Mouse (Mus musculus) limb, embryonic 12.5 days (tissue): ENCODE data around the gene Mknk1. TPM values are rescaled to one million over a fixed set of nuclear protein-coding genes. Genes with fewer than 3 reads are reported as not detected.

Experiments
- ATAC-seq: fragments of 200-750 bp; cut with Nextera tagmentation; 2 replicates; pipeline ENCODE4 v1.8.0; 2017; ENCODE audit warnings: low read depth, moderate TSS enrichment; ENCODE audit not compliant: insufficient number of reproducible peaks, insufficient read depth, low FRiP score, low TSS enrichment
- H3K27ac ChIP-seq: fragments of 300-500 bp; sonication (generic); 2 replicates; pipeline ENCODE4 v1.5.1; 2016; ENCODE audit warnings: mild to moderate bottlenecking, moderate library complexity
- H3K27me3 ChIP-seq: fragments of 300-500 bp; sonication (generic); 2 replicates; pipeline ENCODE4 v1.6.1; 2016; ENCODE audit warnings: mild to moderate bottlenecking, moderate library complexity
- H3K36me3 ChIP-seq: fragments of 300-500 bp; sonication (generic); 2 replicates; pipeline ENCODE4 v1.6.1; 2016; ENCODE audit warnings: mild to moderate bottlenecking, moderate library complexity
- H3K4me1 ChIP-seq: fragments of 300-500 bp; sonication (generic); replicated peaks from 2 replicates; pipeline ENCODE4 v1.6.1; 2016
- H3K4me2 ChIP-seq: fragments of 300-500 bp; sonication (generic); 2 replicates; pipeline ENCODE4 v1.6.1; 2016; ENCODE audit warnings: mild to moderate bottlenecking, moderate library complexity
- H3K4me3 ChIP-seq: fragments of 300-500 bp; sonication (generic); replicated peaks from 2 replicates; pipeline ENCODE4 v1.5.1; 2016; ENCODE audit warnings: mild to moderate bottlenecking
- H3K9ac ChIP-seq: fragments of 300-500 bp; sonication (generic); replicated peaks from 2 replicates; pipeline ENCODE4 v1.6.1; 2016; ENCODE audit warnings: mild to moderate bottlenecking, moderate library complexity
- H3K9me3 ChIP-seq: fragments of 300-500 bp; sonication (generic); 2 replicates; pipeline ENCODE4 v1.6.1; 2016; ENCODE audit warnings: mild to moderate bottlenecking, moderate library complexity
- WGBS: fragments of 180-500 bp; shearing (Covaris S2); methylation state at CpG from one replicate; pipeline ENCODE4 v1.1.7; 2016; 5-methylcytosine and 5-hydroxymethylcytosine counted together
- polyA plus RNA-seq: library from polyadenylated mRNA; unstranded; fragments of >200 nt; fragmentation: Nextera tagmentation; extraction: Ambion mirVana; gene quantifications from 2 replicates; pipeline ENCODE4 v1.2.1, GENCODE M21; 2016

Gene Mknk1
- polyA plus RNA-seq, 1 experiment from 2014 or later: 33.6 TPM

DNA sequence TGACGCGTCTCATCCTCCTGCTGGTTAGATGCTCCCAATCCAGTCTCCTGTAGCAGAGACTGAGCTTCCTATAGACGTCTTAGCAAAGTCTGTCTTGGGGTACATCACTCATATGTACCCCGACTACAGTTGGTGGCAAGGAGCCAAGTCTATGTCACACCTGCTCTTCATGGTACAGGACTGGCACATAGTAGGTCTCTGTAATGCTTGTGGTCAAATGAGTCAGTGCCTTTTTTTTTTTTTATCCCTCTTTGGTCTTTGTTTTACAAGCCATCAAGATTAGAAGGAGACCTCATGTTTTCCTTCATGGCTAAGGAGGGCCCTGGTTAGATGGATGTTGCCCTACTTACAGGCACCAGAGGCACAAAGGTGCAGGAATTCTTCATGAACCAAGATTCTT lies 1.8 kb downstream of the Mknk1 start:
- Histone ChIP-seq H3K36me3 (peaks cover 4% of the 10 kb centered on the region; the same call in 1 of the 2 replicates), H3K9ac (no peak overlapping the region), H3K4me3 (no peak overlapping the region), H3K9me3 (no peaks in the 10 kb centered on the region), H3K4me2 (no peak overlapping the region), H3K4me1 (peaks cover 7% of the 10 kb centered on the region), H3K27ac (no peak overlapping the region), H3K27me3 (no peaks in the 10 kb centered on the region)
- ATAC-seq: no peak
- 94% methylated on average over 4 of the region's 4 CpGs for WGBS

- whole genome bisulfite sequencing: 73% methylated on average over 2 of the region's 2 CpGs
- H3K27me3 ChIP-seq: no peaks in the 10 kb centered on the region
Measured at GRCm38 (mm10) chr4:115846656-115847055, 7.7 kb downstream of the Mknk1 start.

GRCm38 (mm10) chr4:115847377-115847776 lies 8.4 kb downstream of the Mknk1 start:
- H3K27me3 ChIP-seq: no peaks in the 10 kb centered on the region
- peaks cover 48% of the 10 kb centered on the region for H3K36me3 ChIP-seq
- H3K9me3 ChIP-seq: no peaks in the 10 kb centered on the region
- H3K4me2 ChIP-seq: no peak overlapping the region
- H3K4me1 ChIP-seq: peaks cover 5% of the 10 kb centered on the region; the same call in 1 of the 2 replicates
- H3K27ac ChIP-seq: no peak overlapping the region
- 64% methylated on average over 5 of the region's 5 CpGs for whole genome bisulfite sequencing
- H3K4me3 ChIP-seq: no peak overlapping the region
- no peak for ATAC-seq
- no peak overlapping the region for H3K9ac ChIP-seq

More at GRCm38 (mm10) chr4:115846656-115847055, 7.7 kb downstream of the Mknk1 start:
- H3K36me3 ChIP-seq: peaks cover 42% of the 10 kb centered on the region
- no peak overlapping the region for H3K9ac ChIP-seq
- H3K4me1 ChIP-seq: peaks cover 5% of the 10 kb centered on the region; the same call in 1 of the 2 replicates
- no peak overlapping the region for H3K4me3 ChIP-seq
- no peak overlapping the region for H3K4me2 ChIP-seq
- no peak overlapping the region for H3K27ac ChIP-seq
- no peak for ATAC-seq
- no peaks in the 10 kb centered on the region for H3K9me3 ChIP-seq

DNA sequence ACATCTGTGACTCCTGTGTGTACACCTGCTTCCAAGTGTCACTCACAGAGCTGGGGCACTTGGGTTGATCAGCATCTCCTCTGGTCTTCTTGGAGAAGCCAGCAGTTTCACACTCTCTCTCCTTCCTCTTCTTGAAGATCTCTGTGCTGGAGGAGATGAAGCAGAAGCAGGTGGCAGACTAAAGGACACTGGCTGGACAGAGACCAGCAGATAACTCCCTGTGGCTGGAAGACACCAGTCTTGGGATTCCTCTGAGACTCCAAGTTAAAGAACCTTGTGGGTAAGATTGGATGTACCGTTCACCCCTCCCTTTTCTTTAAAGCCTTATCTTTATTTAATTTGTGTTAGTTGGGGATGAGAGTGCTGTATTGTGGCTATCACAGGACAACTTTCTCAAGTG lies 9.1 kb downstream of the Mknk1 start:
- no peak overlapping the region for H3K4me2 ChIP-seq
- ATAC-seq: no peak
- H3K4me1 ChIP-seq: peaks cover 5% of the 10 kb centered on the region; the same call in 1 of the 2 replicates
- H3K36me3 ChIP-seq: peaks cover 55% of the 10 kb centered on the region
- H3K9ac ChIP-seq: no peak overlapping the region
- H3K27ac ChIP-seq: no peak overlapping the region
- 92% methylated on average over 1 of the region's 1 CpGs for WGBS
- no peak overlapping the region for H3K4me3 ChIP-seq
- no peaks in the 10 kb centered on the region for H3K9me3 ChIP-seq
- H3K27me3 ChIP-seq: no peaks in the 10 kb centered on the region

DNA sequence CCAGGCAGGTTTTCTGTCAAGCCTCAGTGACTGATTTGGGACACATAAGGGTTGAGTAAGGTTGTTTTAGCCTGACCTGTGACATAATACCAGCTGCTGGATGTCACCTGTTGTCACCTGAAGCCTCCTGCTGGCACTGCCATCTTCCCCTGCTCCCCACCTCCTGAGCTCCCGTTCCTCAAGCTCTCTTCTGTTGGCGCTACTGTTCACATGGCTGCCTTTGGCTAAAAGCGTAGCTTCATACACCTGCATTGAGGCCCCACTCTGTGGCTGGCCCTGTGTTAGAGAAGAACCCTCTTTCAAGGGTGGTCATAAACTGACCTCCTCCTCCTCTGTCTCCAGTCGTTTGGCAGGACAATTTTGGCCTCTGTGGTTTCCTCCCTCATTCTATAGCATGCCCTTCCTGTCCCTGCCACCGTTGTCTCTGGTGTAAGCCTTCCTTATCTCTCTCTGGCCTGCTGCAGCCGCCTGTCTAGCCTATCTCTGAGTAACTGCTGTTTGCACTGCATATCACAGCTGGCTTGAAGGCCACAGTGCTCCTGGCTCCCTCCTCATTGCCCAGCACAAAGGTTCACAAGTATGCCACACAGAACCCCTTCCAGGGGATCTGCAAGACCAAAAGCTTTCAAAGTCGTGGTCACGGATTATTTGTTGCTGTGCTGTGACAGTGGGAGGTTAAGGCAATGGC lies 10.1 kb downstream of the Mknk1 start:
- 64% methylated on average over 8 of the region's 8 CpGs for WGBS

DNA sequence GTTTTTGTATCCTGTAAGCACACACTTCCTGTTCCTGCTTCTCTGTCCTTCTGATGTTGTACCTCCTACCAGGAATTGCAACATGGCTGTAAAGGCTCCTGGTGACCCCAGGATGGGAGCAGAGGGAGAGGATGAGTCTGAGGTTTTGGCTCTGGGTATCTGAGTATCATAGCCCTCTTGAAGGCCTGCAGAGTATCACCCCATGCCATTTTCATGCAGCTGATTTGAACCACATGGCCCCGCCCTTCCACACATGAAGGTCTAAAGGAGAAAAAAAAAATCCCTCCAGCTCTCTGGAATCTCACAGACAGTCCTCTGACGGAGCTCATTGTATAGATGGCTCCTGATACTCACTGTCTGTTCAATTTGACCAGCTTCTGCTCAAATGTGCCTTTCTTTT lies 11.1 kb downstream of the Mknk1 start:
- Histone ChIP-seq H3K4me1 (peaks cover 20% of the 10 kb centered on the region), H3K4me3 (no peak overlapping the region), H3K36me3 (peaks cover 57% of the 10 kb centered on the region), H3K27me3 (no peaks in the 10 kb centered on the region), H3K27ac (no peak overlapping the region), H3K4me2 (no peak overlapping the region), H3K9ac (no peak overlapping the region), H3K9me3 (no peaks in the 10 kb centered on the region)
- 87% methylated on average over 2 of the region's 2 CpGs for WGBS
- no peak for ATAC-seq

More for the DNA sequence above, 10.1 kb downstream of the Mknk1 start:
- no peak overlapping the region for H3K9ac ChIP-seq
- H3K36me3 ChIP-seq: peaks cover 57% of the 10 kb centered on the region
- 0 out of 2 replicates have a peak, but pooled peaks have one; percentile 29 for ATAC-seq
- H3K27me3 ChIP-seq: no peaks in the 10 kb centered on the region
- no peaks in the 10 kb centered on the region for H3K9me3 ChIP-seq
- H3K27ac ChIP-seq: no peak overlapping the region
- no peak overlapping the region for H3K4me3 ChIP-seq
- H3K4me1 ChIP-seq: peaks cover 10% of the 10 kb centered on the region
- H3K4me2 ChIP-seq: no peak overlapping the region

GRCm38 (mm10) chr4:115850631-115851030 lies 11.6 kb downstream of the Mknk1 start:
- no peaks in the 10 kb centered on the region for H3K27me3 ChIP-seq
- H3K9me3 ChIP-seq: no peaks in the 10 kb centered on the region
- H3K4me3 ChIP-seq: no peak overlapping the region
- H3K27ac ChIP-seq: no peak overlapping the region
- ATAC-seq: no peak
- H3K4me2 ChIP-seq: no peak overlapping the region
- H3K4me1 ChIP-seq: peaks cover 25% of the 10 kb centered on the region
- 57% methylated on average over 2 of the region's 2 CpGs for WGBS
- no peak overlapping the region for H3K9ac ChIP-seq
- peaks cover 57% of the 10 kb centered on the region for H3K36me3 ChIP-seq

GRCm38 (mm10) chr4:115851569-115851968 lies 12.6 kb downstream of the Mknk1 start:
- peaks cover 53% of the 10 kb centered on the region for H3K36me3 ChIP-seq
- H3K4me2 ChIP-seq: no peak overlapping the region
- no peak for ATAC-seq
- H3K4me3 ChIP-seq: no peak overlapping the region
- H3K4me1 ChIP-seq: peaks cover 32% of the 10 kb centered on the region
- WGBS: 91% methylated on average over 6 of the region's 6 CpGs
- H3K27me3 ChIP-seq: 0 out of 2 replicates have a peak, but pooled peaks cover 4% of the 10 kb centered on the region
- no peak overlapping the region for H3K27ac ChIP-seq
- H3K9me3 ChIP-seq: no peaks in the 10 kb centered on the region
- H3K9ac ChIP-seq: no peak overlapping the region

GRCm38 (mm10) chr4:115855100-115855499 lies 16.1 kb downstream of the Mknk1 start:
- H3K4me2 ChIP-seq: peak overlapping the region; percentile 31
- H3K27me3 ChIP-seq: 0 out of 2 replicates have a peak, but pooled peaks cover 5% of the 10 kb centered on the region
- ATAC-seq: peak; percentile 55; the same call in 1 of the 2 replicates
- no peak overlapping the region for H3K4me3 ChIP-seq
- peaks cover 60% of the 10 kb centered on the region for H3K36me3 ChIP-seq
- WGBS: 19% methylated on average over 6 of the region's 6 CpGs
- H3K27ac ChIP-seq: peak overlapping the region; percentile 69
- H3K9ac ChIP-seq: no peak overlapping the region
- H3K9me3 ChIP-seq: no peaks in the 10 kb centered on the region
- peaks cover 37% of the 10 kb centered on the region for H3K4me1 ChIP-seq

DNA sequence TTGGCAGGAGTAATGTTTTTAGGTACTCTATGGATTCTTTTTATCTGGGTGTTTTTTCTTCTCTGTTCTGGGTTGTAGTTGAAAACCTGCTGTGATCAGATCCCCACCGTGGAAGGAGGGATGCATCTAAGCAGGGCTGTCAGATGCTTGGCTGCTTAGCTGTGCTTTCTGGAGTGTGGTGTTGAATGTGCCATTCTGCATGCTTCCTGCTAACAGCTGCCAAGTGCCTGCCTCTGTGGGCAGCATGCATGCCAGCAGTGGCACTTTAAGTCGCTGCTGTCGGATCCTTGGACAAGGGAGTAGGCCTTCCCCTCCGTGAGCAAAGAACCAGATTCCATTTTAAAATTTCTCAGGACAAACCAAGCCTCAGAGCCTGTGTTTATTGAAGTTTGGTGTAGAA lies 16.6 kb downstream of the Mknk1 start:
- Histone ChIP-seq H3K4me1 (peaks cover 37% of the 10 kb centered on the region), H3K9ac (peak overlapping the region; percentile 24; the same call in 1 of the 2 replicates), H3K4me3 (no peak overlapping the region), H3K27ac (peak overlapping the region; percentile 69), H3K9me3 (no peaks in the 10 kb centered on the region), H3K27me3 (0 out of 2 replicates have a peak, but pooled peaks cover 5% of the 10 kb centered on the region), H3K4me2 (no peak overlapping the region), H3K36me3 (peaks cover 61% of the 10 kb centered on the region)
- no peak for ATAC-seq
- 72% methylated on average over 4 of the region's 4 CpGs for WGBS

DNA sequence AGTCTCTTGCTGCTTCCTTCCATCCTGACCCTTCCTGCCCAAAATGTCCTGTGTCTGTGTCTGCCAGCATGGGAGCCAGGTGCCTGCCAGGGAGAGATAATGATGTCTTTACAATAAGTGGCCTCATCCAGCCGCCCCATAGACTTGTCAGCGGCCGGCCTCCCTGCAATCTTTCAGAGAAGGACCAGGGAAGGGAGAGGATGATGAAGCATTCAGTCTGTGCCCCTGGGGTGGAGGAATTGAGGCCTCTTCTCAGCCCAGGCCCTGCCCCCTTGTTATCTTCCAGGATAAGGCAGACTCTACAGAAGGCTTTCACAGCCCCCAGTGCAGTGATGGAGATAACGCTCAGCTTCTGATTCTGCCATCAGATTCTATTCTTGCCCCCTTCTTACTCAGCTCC lies 17.3 kb downstream of the Mknk1 start:
- 68% methylated on average over 4 of the region's 4 CpGs for WGBS
- Histone ChIP-seq H3K36me3 (peaks cover 62% of the 10 kb centered on the region), H3K9me3 (no peaks in the 10 kb centered on the region), H3K4me2 (no peak overlapping the region), H3K4me1 (peaks cover 37% of the 10 kb centered on the region), H3K9ac (no peak overlapping the region), H3K27ac (no peak overlapping the region), H3K4me3 (no peak overlapping the region), H3K27me3 (0 out of 2 replicates have a peak, but pooled peaks cover 5% of the 10 kb centered on the region)
- ATAC-seq: no peak
